Mouse (Mus musculus): ENCODE data around the gene Rnf114. TPM values are rescaled to one million over a fixed set of nuclear protein-coding genes. Genes with fewer than 3 reads are reported as not detected.

The Rnf114 gene
- polyA plus RNA-seq, 2 experiments = 23.9 to 25.8 TPM

DNA sequence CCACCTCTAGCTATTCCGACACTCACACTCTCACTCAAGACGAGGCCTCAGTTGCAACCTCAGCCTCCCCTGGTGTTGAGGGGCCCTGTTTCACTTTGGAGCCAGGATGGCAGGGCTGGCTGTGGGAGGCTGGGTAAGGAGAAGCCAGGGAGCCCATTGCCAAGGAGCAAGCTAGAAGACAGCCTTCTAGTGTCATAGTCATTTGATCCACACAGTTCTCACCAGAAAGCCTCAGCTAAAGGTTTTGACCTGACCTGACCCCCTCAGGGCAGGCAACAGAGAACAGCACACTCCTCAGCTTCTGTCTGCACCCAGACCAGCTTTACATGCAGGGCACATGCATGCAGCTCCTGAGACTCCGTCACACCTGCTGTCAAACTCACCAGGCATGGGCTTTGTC, 26.5 kb upstream of the Rnf114 start:
- TF ChIP-seq CTCF (IDR thresholded peaks at IDR 0.05; ENCODE audit: low read depth) (no peak), EP300 (IDR thresholded peaks at IDR 0.05; ENCODE audit: low read depth) (no peak)
- peaks cover 25% of the 10 kb centered on the region for H3K36me3 ChIP-seq (replicated peaks; ENCODE audit: control insufficient read depth, insufficient read depth, low read depth)
- WGBS (ENCODE audit: insufficient replicate concordance) = 84% methylated on average over 3 of the region's 3 CpGs

DNA sequence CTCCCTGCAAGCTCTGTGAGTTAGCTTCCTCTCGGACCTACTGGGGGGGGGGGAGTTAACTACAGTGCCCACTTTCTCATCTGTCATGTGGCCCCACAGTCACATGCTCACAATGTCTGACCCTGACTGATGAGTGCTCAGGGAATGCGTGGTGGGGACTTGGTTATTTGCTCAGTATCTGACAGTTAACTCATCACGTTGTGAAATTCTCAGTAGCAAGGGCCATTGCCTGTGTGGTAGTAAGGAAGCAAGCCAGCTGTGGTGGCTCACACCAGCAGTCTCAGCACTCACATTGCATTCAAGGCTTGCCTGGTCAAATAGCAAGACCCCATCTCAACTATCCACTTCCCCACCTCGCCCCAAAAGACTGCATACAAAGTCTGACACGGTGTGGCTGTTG, 25.2 kb upstream of the Rnf114 start:
- Histone ChIP-seq H3K9ac (replicated peaks) (no peak overlapping the region), H3K4me1 (replicated peaks; ENCODE audit: control insufficient read depth in 2 of 2, insufficient read depth in 2 of 2, low read length in 1 of 2) (no peaks in the 10 kb centered on the region), H3K4me3 (ENCODE audit: insufficient read depth in 1 of 2, low read depth in 2 of 2, low read length in 2 of 2) (no peak overlapping the region), H3K27me3 (ENCODE audit: control insufficient read depth, insufficient read depth, low read length) (no peaks in the 10 kb centered on the region), H3K27ac (no peak overlapping the region), H3K36me3 (replicated peaks; ENCODE audit: control insufficient read depth, insufficient read depth, low read depth) (peaks cover 35% of the 10 kb centered on the region), H3K4me2 (ENCODE audit: low read depth) (no peak overlapping the region), H3K9me3 (ENCODE audit: control insufficient read depth, low read length) (no peaks in the 10 kb centered on the region)
- ATAC-seq (ENCODE audit: insufficient read depth) = no peak
- DNase-seq (ENCODE audit: low read depth in 3 of 3, low spot score in 3 of 3) = no peak
- 59% methylated on average over 5 of the region's 5 CpGs for WGBS (ENCODE audit: insufficient replicate concordance)
- TF ChIP-seq EP300 (IDR thresholded peaks at IDR 0.05; ENCODE audit: low read depth) (no peak), CTCF (IDR thresholded peaks at IDR 0.05; ENCODE audit: low read depth) (no peak)

More for the DNA sequence above, 26.5 kb upstream of the Rnf114 start:
- Histone ChIP-seq H3K27ac (no peak overlapping the region), H3K4me1 (replicated peaks; ENCODE audit: control insufficient read depth in 2 of 2, insufficient read depth in 2 of 2, low read length in 1 of 2) (no peaks in the 10 kb centered on the region), H3K4me2 (ENCODE audit: low read depth) (no peak overlapping the region), H3K27me3 (ENCODE audit: control insufficient read depth, insufficient read depth, low read length) (no peaks in the 10 kb centered on the region), H3K4me3 (ENCODE audit: insufficient read depth in 1 of 2, low read depth in 2 of 2, low read length in 2 of 2) (no peak overlapping the region), H3K9me3 (ENCODE audit: control insufficient read depth, low read length) (no peaks in the 10 kb centered on the region), H3K9ac (replicated peaks) (no peak overlapping the region)
- no peak for ATAC-seq (ENCODE audit: insufficient read depth)
- no peak for DNase-seq (ENCODE audit: low read depth in 3 of 3, low spot score in 3 of 3)

DNA sequence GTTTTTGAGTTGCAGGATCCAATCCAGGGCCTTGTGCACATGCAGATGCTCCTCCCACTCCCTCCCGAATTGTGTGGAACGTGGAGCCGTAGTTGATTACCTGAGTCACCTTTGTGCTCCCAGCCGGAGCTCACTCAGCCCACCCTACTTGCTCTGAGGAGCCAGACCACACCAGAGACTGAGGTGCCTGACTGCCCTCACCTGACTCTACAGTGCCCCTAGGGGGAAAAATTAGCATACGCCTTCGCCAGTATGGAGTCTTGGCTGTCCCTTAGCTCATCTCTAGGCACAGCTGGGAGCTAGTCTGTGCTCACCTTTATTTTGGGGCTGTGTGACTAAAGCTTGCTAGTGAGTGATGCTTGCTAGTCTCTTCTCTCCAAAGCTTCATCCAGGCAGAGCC, 24.0 kb upstream of the Rnf114 start:
- DNase-seq (ENCODE audit: low read depth in 3 of 3, low spot score in 3 of 3) (no peak), ATAC-seq (ENCODE audit: insufficient read depth) (no peak)
- Histone ChIP-seq H3K36me3 (replicated peaks; ENCODE audit: control insufficient read depth, insufficient read depth, low read depth) (peaks cover 39% of the 10 kb centered on the region), H3K4me2 (ENCODE audit: low read depth) (no peak overlapping the region), H3K27ac (no peak overlapping the region), H3K9me3 (ENCODE audit: control insufficient read depth, low read length) (no peaks in the 10 kb centered on the region), H3K27me3 (ENCODE audit: control insufficient read depth, insufficient read depth, low read length) (no peaks in the 10 kb centered on the region), H3K9ac (replicated peaks) (no peak overlapping the region), H3K4me3 (ENCODE audit: insufficient read depth in 1 of 2, low read depth in 2 of 2, low read length in 2 of 2) (no peak overlapping the region), H3K4me1 (replicated peaks; ENCODE audit: control insufficient read depth in 2 of 2, insufficient read depth in 2 of 2, low read length in 1 of 2) (no peaks in the 10 kb centered on the region)
- TF ChIP-seq EP300 (IDR thresholded peaks at IDR 0.05; ENCODE audit: low read depth) (no peak), CTCF (IDR thresholded peaks at IDR 0.05; ENCODE audit: low read depth) (peak; percentile 60)
- 85% methylated on average over 6 of the region's 6 CpGs for WGBS (ENCODE audit: insufficient replicate concordance)

DNA sequence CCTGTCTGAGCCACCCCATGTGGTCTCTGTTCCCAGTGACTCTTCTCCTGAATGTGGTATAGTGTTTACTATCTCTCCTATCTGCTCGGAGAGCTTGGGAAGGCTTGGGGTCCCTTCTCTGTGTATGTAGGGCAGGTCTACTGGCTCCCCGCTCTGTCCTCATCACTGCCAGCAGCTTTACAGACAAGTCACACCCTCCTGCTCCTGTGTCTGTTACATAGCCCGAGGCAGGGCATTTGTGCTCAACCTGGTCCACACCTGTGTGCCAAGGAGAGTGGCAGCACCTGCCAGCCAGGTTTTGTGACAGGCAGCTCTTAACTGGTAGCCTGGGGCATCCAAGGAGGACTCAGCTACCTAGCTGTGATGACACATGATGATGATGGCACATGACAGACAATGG, 21.8 kb upstream of the Rnf114 start:
- no peak for ATAC-seq (ENCODE audit: insufficient read depth)
- 86% methylated on average over 3 of the region's 3 CpGs for WGBS (ENCODE audit: insufficient replicate concordance)
- H3K36me3 ChIP-seq (replicated peaks; ENCODE audit: control insufficient read depth, insufficient read depth, low read depth) = peaks cover 39% of the 10 kb centered on the region

DNA sequence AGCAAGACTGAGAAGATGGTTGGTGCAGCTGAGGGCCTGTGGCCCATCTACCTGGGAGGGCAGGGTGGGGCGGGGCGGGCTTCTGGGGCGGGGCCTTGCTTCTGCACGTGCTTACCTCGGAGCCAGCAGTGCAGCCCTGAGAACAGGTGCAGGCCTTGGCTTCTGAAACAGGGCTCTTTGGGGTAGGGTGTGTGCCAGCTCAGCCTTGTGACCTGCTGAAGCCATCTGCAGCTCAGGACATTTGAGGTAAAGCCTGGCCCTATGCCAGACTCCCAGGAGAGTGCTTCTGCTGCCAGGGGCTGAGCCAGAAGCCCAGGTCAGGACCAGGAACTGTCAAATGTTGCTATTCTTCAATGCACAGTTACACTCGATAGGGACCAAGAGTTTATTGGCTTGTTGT, 20.9 kb upstream of the Rnf114 start:
- Histone ChIP-seq H3K4me1 (replicated peaks; ENCODE audit: control insufficient read depth in 2 of 2, insufficient read depth in 2 of 2, low read length in 1 of 2) (no peaks in the 10 kb centered on the region), H3K4me3 (ENCODE audit: insufficient read depth in 1 of 2, low read depth in 2 of 2, low read length in 2 of 2) (no peak overlapping the region), H3K4me2 (ENCODE audit: low read depth) (no peak overlapping the region), H3K9me3 (ENCODE audit: control insufficient read depth, low read length) (no peaks in the 10 kb centered on the region), H3K27ac (no peak overlapping the region), H3K9ac (replicated peaks) (no peak overlapping the region), H3K27me3 (ENCODE audit: control insufficient read depth, insufficient read depth, low read length) (no peaks in the 10 kb centered on the region), H3K36me3 (replicated peaks; ENCODE audit: control insufficient read depth, insufficient read depth, low read depth) (peaks cover 34% of the 10 kb centered on the region)
- ATAC-seq (ENCODE audit: insufficient read depth) (no peak), DNase-seq (ENCODE audit: low read depth in 3 of 3, low spot score in 3 of 3) (no peak)
- TF ChIP-seq CTCF (IDR thresholded peaks at IDR 0.05; ENCODE audit: low read depth) = no peak
- TF ChIP-seq EP300 (IDR thresholded peaks at IDR 0.05; ENCODE audit: low read depth) = no peak
- 79% methylated on average over 6 of the region's 6 CpGs for WGBS (ENCODE audit: insufficient replicate concordance)

More for the DNA sequence above, 21.8 kb upstream of the Rnf114 start:
- no peaks in the 10 kb centered on the region for H3K27me3 ChIP-seq (ENCODE audit: control insufficient read depth, insufficient read depth, low read length)
- H3K4me2 ChIP-seq (ENCODE audit: low read depth) = no peak overlapping the region
- H3K9me3 ChIP-seq (ENCODE audit: control insufficient read depth, low read length) = no peaks in the 10 kb centered on the region
- no peaks in the 10 kb centered on the region for H3K4me1 ChIP-seq (replicated peaks; ENCODE audit: control insufficient read depth in 2 of 2, insufficient read depth in 2 of 2, low read length in 1 of 2)
- no peak overlapping the region for H3K9ac ChIP-seq (replicated peaks)
- no peak for DNase-seq (ENCODE audit: low read depth in 3 of 3, low spot score in 3 of 3)
- TF ChIP-seq EP300 (IDR thresholded peaks at IDR 0.05; ENCODE audit: low read depth) (no peak), CTCF (IDR thresholded peaks at IDR 0.05; ENCODE audit: low read depth) (no peak)
- no peak overlapping the region for H3K4me3 ChIP-seq (ENCODE audit: insufficient read depth in 1 of 2, low read depth in 2 of 2, low read length in 2 of 2)
- H3K27ac ChIP-seq = no peak overlapping the region
